In genomic region chr7:140477886-140478285, GRCm38 (mm10) we compare ENCODE assay signal across 24 mouse cellular contexts. TPM values are rescaled to one million over a fixed set of nuclear protein-coding genes. Genes with fewer than 3 reads are reported as not detected.
"Had no signal": no experiment of that assay in that cellular context is flagged by ENCODE, and none has a peak within 500 bp of the region (broad histone marks: within the 10 kb centered on the region; RNA-seq: fewer than 3 reads in every experiment).

No protein-coding gene starts in this region.

- DNase-seq: kidney, adult 2 months; kidney, postnatal 14 days; lung, embryonic 14.5 days; lung, postnatal 10 days; lung, postnatal 4 days; midbrain, embryonic 14.5 days; thymus, adult 2 months; thymus, postnatal 25 days had no signal

RNA-seq across cellular contexts. Expression of gene Olfr535, which starts 6.1 kb away (rescaled TPM):
- total RNA-seq: megakaryocyte, adult 5-6 weeks had no signal
- polyA plus RNA-seq: intestine, embryonic 16.5 days; kidney, adult 2 months; kidney, embryonic 15.5 days; large intestine, adult 2 months; limb, embryonic 11.5 days; limb, embryonic 15.5 days; liver, embryonic 12.5 days; liver, embryonic 16.5 days; lung, embryonic 14.5 days; midbrain, embryonic 10.5 days; midbrain, embryonic 14.5 days; myocyte; neural tube, embryonic 11.5 days; neural tube, embryonic 15.5 days; small intestine, adult 2 months; stomach, embryonic 16.5 days; thymus, adult 2 months; urinary bladder, adult 2 months had no signal

RNA-seq across cellular contexts. Expression of gene Olfr533, which starts 14.7 kb away (rescaled TPM):
- total RNA-seq: layer of hippocampus, postnatal 14 days; megakaryocyte, adult 5-6 weeks had no signal
- polyA plus RNA-seq: intestine, embryonic 16.5 days; kidney, adult 2 months; kidney, embryonic 15.5 days; large intestine, adult 2 months; limb, embryonic 11.5 days; limb, embryonic 15.5 days; liver, embryonic 12.5 days; liver, embryonic 16.5 days; lung, embryonic 14.5 days; midbrain, embryonic 10.5 days; midbrain, embryonic 14.5 days; myocyte; neural tube, embryonic 11.5 days; neural tube, embryonic 15.5 days; small intestine, adult 2 months; stomach, embryonic 16.5 days; thymus, adult 2 months; urinary bladder, adult 2 months had no signal

RNA-seq across cellular contexts. Expression of gene Olfr536, which starts 29.3 kb away (rescaled TPM):
- total RNA-seq: layer of hippocampus, postnatal 14 days; megakaryocyte, adult 5-6 weeks had no signal
- polyA plus RNA-seq: intestine, embryonic 16.5 days; kidney, adult 2 months; kidney, embryonic 15.5 days; large intestine, adult 2 months; limb, embryonic 11.5 days; limb, embryonic 15.5 days; liver, embryonic 12.5 days; liver, embryonic 16.5 days; lung, embryonic 14.5 days; midbrain, embryonic 10.5 days; midbrain, embryonic 14.5 days; neural tube, embryonic 11.5 days; neural tube, embryonic 15.5 days; small intestine, adult 2 months; stomach, embryonic 16.5 days; thymus, adult 2 months; urinary bladder, adult 2 months had no signal

RNA-seq across cellular contexts. Expression of gene Olfr532, which starts 56.4 kb away (rescaled TPM):
- total RNA-seq: layer of hippocampus, postnatal 14 days; megakaryocyte, adult 5-6 weeks had no signal
- polyA plus RNA-seq: intestine, embryonic 16.5 days; kidney, adult 2 months; kidney, embryonic 15.5 days; large intestine, adult 2 months; limb, embryonic 11.5 days; limb, embryonic 15.5 days; liver, embryonic 12.5 days; liver, embryonic 16.5 days; lung, embryonic 14.5 days; midbrain, embryonic 10.5 days; midbrain, embryonic 14.5 days; myocyte; neural tube, embryonic 11.5 days; neural tube, embryonic 15.5 days; small intestine, adult 2 months; stomach, embryonic 16.5 days; thymus, adult 2 months; urinary bladder, adult 2 months had no signal
